Mouse (Mus musculus) brain, embryonic 18.5 days (tissue): ENCODE results near the gene Sema6d.

ENCODE experiments used
- DNase-seq: peaks from one replicate; pipeline ENCODE4 v3.0.0-alpha.2; 2012; ENCODE audit warnings: low read depth, low spot score

Sema6d gene

GRCm38 (mm10) chr2:124171718-124172117 is 81.9 kb downstream of the Sema6d start:
- no peak for DNase-seq

GRCm38 (mm10) chr2:124176265-124176664 is 86.5 kb downstream of the Sema6d start:
- DNase-seq: no peak

- no peak for DNase-seq
These were observed 87.0 kb downstream of the Sema6d start for GRCm38 (mm10) chr2:124176711-124177169.

- DNase-seq: no peak
These were observed 99.5 kb downstream of the Sema6d start for GRCm38 (mm10) chr2:124189271-124189670.

GRCm38 (mm10) chr2:124194041-124194440 is 104.3 kb downstream of the Sema6d start:
- no peak for DNase-seq

GRCm38 (mm10) chr2:124201493-124201892 is 111.7 kb downstream of the Sema6d start:
- DNase-seq: no peak

GRCm38 (mm10) chr2:124202475-124202990 is 112.8 kb downstream of the Sema6d start:
- no peak for DNase-seq

- DNase-seq: no peak
These were observed 116.0 kb downstream of the Sema6d start for GRCm38 (mm10) chr2:124205811-124206210.

- no peak for DNase-seq
These were observed 118.5 kb downstream of the Sema6d start for GRCm38 (mm10) chr2:124208251-124208650.

- no peak for DNase-seq
These were observed 133.8 kb downstream of the Sema6d start for GRCm38 (mm10) chr2:124223559-124223958.

GRCm38 (mm10) chr2:124224328-124224727 is 134.6 kb downstream of the Sema6d start:
- DNase-seq: no peak

- DNase-seq: no peak
These were observed 145.0 kb downstream of the Sema6d start for GRCm38 (mm10) chr2:124234636-124235221.

GRCm38 (mm10) chr2:124235237-124236055 is 145.7 kb downstream of the Sema6d start:
- DNase-seq: no peak

GRCm38 (mm10) chr2:124236831-124237230 is 147.1 kb downstream of the Sema6d start:
- DNase-seq: no peak

- DNase-seq: no peak
These were observed 153.8 kb downstream of the Sema6d start for GRCm38 (mm10) chr2:124243608-124244007.

- no peak for DNase-seq
These were observed 154.9 kb downstream of the Sema6d start for GRCm38 (mm10) chr2:124244543-124245245.

- DNase-seq: no peak
These were observed 168.3 kb downstream of the Sema6d start for GRCm38 (mm10) chr2:124258108-124258507.

- no peak for DNase-seq
These were observed 174.5 kb downstream of the Sema6d start for GRCm38 (mm10) chr2:124264309-124264708.

GRCm38 (mm10) chr2:124271156-124271555 is 181.4 kb downstream of the Sema6d start:
- no peak for DNase-seq

GRCm38 (mm10) chr2:124277492-124277891 is 187.7 kb downstream of the Sema6d start:
- DNase-seq: no peak

- DNase-seq: no peak
These were observed 195.3 kb downstream of the Sema6d start for GRCm38 (mm10) chr2:124285109-124285508.

GRCm38 (mm10) chr2:124289356-124289755 is 199.6 kb downstream of the Sema6d start:
- DNase-seq: no peak
